Mouse (Mus musculus): ENCODE measurements around the gene Gm29094. TPM values are rescaled to one million over a fixed set of nuclear protein-coding genes. Genes with fewer than 3 reads are reported as not detected.
A peak's percentile ranks its signal among the peaks of the same experiment; 100 is the strongest.
"Not testable (repeated sequence)": the region's sequence is repeated elsewhere in the genome, so short reads cannot be mapped to it uniquely, and the experiment has no call there.

Gm29094 gene
- total RNA-seq (2021): not detected
- long read RNA-seq, experiment 1: 0 reads
- long read RNA-seq, experiment 2: 0 reads

GRCm38 (mm10) chr9:89198969-89199416 lies at the start of gene Gm29094, which contains the start of gene Bcl2a1b:
Gene Gm29094 (plus strand): TSS chr9:89199379.
Gene Bcl2a1b (plus strand): TSS chr9:89199209.
- DNase-seq; intact Hi-C loops (cut with DNase I; ENCODE audit: low total_unique reads): not testable (repeated sequence)

- DNase-seq; intact Hi-C loops (cut with DNase I; ENCODE audit: low total_unique reads): not testable (repeated sequence)
Measured at GRCm38 (mm10) chr9:89172539-89172938, 26.6 kb upstream of the Gm29094 start.

GRCm38 (mm10) chr9:89178833-89179232 lies 20.3 kb upstream of the Gm29094 start:
- peak; percentile 36 for DNase-seq
- intact Hi-C loops (cut with DNase I; ENCODE audit: low total_unique reads): not testable (repeated sequence)

- DNase-seq; intact Hi-C loops (cut with DNase I; ENCODE audit: low total_unique reads): not testable (repeated sequence)
Measured at GRCm38 (mm10) chr9:89179469-89179868, 19.7 kb upstream of the Gm29094 start.

GRCm38 (mm10) chr9:89187006-89187405 lies 12.2 kb upstream of the Gm29094 start:
- intact Hi-C loops (cut with DNase I; ENCODE audit: low total_unique reads): not testable (repeated sequence)

GRCm38 (mm10) chr9:89195483-89195882 lies 3.7 kb upstream of the Gm29094 start:
- DNase-seq; intact Hi-C loops (cut with DNase I; ENCODE audit: low total_unique reads): not testable (repeated sequence)

More at GRCm38 (mm10) chr9:89187006-89187405, 12.2 kb upstream of the Gm29094 start:
- DNase-seq: not testable (repeated sequence)

- DNase-seq; intact Hi-C loops (cut with DNase I; ENCODE audit: low total_unique reads): not testable (repeated sequence)
Measured at GRCm38 (mm10) chr9:89197509-89197908, 1.7 kb upstream of the Gm29094 start.

GRCm38 (mm10) chr9:89198349-89198748 lies 830 bp upstream of the Gm29094 start:
- DNase-seq; intact Hi-C loops (cut with DNase I; ENCODE audit: low total_unique reads): not testable (repeated sequence)

- DNase-seq; intact Hi-C loops (cut with DNase I; ENCODE audit: low total_unique reads): not testable (repeated sequence)
Measured at GRCm38 (mm10) chr9:89202256-89202655, 3.1 kb downstream of the Gm29094 start.

GRCm38 (mm10) chr9:89208939-89209338 lies 9.8 kb downstream of the Gm29094 start:
- intact Hi-C loops (cut with DNase I; ENCODE audit: low total_unique reads): not testable (repeated sequence)

GRCm38 (mm10) chr9:89210353-89211064 lies 11.3 kb downstream of the Gm29094 start, which contains the start of gene Mthfs:
Gene Mthfs (plus strand): TSS chr9:89210676.
- intact Hi-C loops (cut with DNase I; ENCODE audit: low total_unique reads); DNase-seq: not testable (repeated sequence)

More at GRCm38 (mm10) chr9:89208939-89209338, 9.8 kb downstream of the Gm29094 start:
- DNase-seq: not testable (repeated sequence)

- intact Hi-C loops (cut with DNase I; ENCODE audit: low total_unique reads): not testable (repeated sequence)
- DNase-seq: peak; percentile 77
Measured at GRCm38 (mm10) chr9:89211065-89211858, 12.1 kb downstream of the Gm29094 start.

- intact Hi-C loops (cut with DNase I; ENCODE audit: low total_unique reads): not testable (repeated sequence)
- peak; percentile 13 for DNase-seq
Measured at GRCm38 (mm10) chr9:89212428-89212827, 13.2 kb downstream of the Gm29094 start.

GRCm38 (mm10) chr9:89218174-89218573 lies 19.0 kb downstream of the Gm29094 start:
- intact Hi-C loops (cut with DNase I; ENCODE audit: low total_unique reads); DNase-seq: not testable (repeated sequence)

GRCm38 (mm10) chr9:89219668-89220067 lies 20.5 kb downstream of the Gm29094 start:
- intact Hi-C loops (cut with DNase I; ENCODE audit: low total_unique reads); DNase-seq: not testable (repeated sequence)

GRCm38 (mm10) chr9:89220704-89221287 lies 21.6 kb downstream of the Gm29094 start:
- intact Hi-C loops (cut with DNase I; ENCODE audit: low total_unique reads); DNase-seq: not testable (repeated sequence)

GRCm38 (mm10) chr9:89226071-89226470 lies 26.9 kb downstream of the Gm29094 start:
- intact Hi-C loops (cut with DNase I; ENCODE audit: low total_unique reads): no loop called here
- no peak for DNase-seq

GRCm38 (mm10) chr9:89228122-89228521 lies 28.9 kb downstream of the Gm29094 start:
- intact Hi-C loops (cut with DNase I; ENCODE audit: low total_unique reads): no loop called here
- no peak for DNase-seq

- DNase-seq; intact Hi-C loops (cut with DNase I; ENCODE audit: low total_unique reads): not testable (repeated sequence)
Measured at GRCm38 (mm10) chr9:89230897-89231497, 31.8 kb downstream of the Gm29094 start.
